Mouse (Mus musculus) stomach, postnatal 0 days (tissue): ENCODE data around the gene Eya3.

Experiments
- CTCF ChIP-seq: IDR thresholded peaks from 2 replicates; pipeline ENCODE4 v1.5.1; 2016; ENCODE audit warnings: antibody characterized with exemption, low read depth, mild to moderate bottlenecking, moderate library complexity
- EP300 ChIP-seq: optimal IDR thresholded peaks from 2 replicates; pipeline ENCODE3; 2016; ENCODE audit warnings: antibody characterized with exemption

DNA sequence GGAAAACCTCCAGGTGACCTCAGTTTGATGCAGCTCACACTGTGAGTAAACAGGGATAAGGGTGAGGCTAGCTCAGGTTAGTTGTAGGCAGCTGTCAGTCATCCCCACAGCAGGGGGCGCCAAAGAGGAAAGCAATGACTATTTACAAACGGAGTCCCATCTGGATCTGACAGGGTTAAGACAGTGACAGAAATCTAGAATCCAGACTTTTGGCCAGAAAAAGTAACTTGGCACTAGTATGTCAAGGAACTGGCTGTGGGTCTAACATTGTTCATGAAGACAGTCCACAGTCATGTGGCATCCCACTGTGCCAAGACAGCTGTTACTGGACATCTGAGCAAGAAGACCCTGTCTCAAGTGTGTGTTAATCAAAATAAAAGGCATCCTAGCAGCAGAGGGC lies 10.0 kb upstream of the Eya3 start:
- TF ChIP-seq CTCF (peak; percentile 70), EP300 (no peak)
